Mouse (Mus musculus): Measurements from ENCODE around the gene Noa1. TPM values are rescaled to one million over a fixed set of nuclear protein-coding genes. Genes with fewer than 3 reads are reported as not detected.
A peak's percentile ranks its signal among the peaks of the same experiment; 100 is the strongest.

Noa1 gene
- polyA plus RNA-seq, 1 experiment = 10.1 TPM

- peaks cover 7% of the 10 kb centered on the region for H3K4me1 ChIP-seq (ENCODE audit: control insufficient read depth, insufficient read depth, low read length)
- no peak for TF ChIP-seq CTCF (IDR thresholded peaks at IDR 0.05; ENCODE audit: low read depth, low read length)
- TF ChIP-seq POLR2A (IDR thresholded peaks at IDR 0.05; ENCODE audit: borderline replicate concordance, low read depth, low read length) = no peak
- no peak overlapping the region for H3K4me3 ChIP-seq (ENCODE audit: insufficient read depth, low read length)
- no peak overlapping the region for H3K27ac ChIP-seq (ENCODE audit: insufficient read depth, low read depth, low read length)
Observed at GRCm38 (mm10) chr5:77260141-77260540, 49.7 kb downstream of the Noa1 start.

- H3K4me3 ChIP-seq (ENCODE audit: insufficient read depth, low read length) = no peak overlapping the region
- peaks cover 3% of the 10 kb centered on the region for H3K4me1 ChIP-seq (ENCODE audit: control insufficient read depth, insufficient read depth, low read length)
- no peak for TF ChIP-seq CTCF (IDR thresholded peaks at IDR 0.05; ENCODE audit: low read depth, low read length)
- no peak for TF ChIP-seq POLR2A (IDR thresholded peaks at IDR 0.05; ENCODE audit: borderline replicate concordance, low read depth, low read length)
- H3K27ac ChIP-seq (ENCODE audit: insufficient read depth, low read depth, low read length) = no peak overlapping the region
Observed at GRCm38 (mm10) chr5:77259315-77259714, 50.6 kb downstream of the Noa1 start.

GRCm38 (mm10) chr5:77257603-77258002 lies 52.3 kb downstream of the Noa1 start:
- Histone ChIP-seq H3K4me3 (ENCODE audit: insufficient read depth, low read length) (no peak overlapping the region), H3K27ac (ENCODE audit: insufficient read depth, low read depth, low read length) (no peak overlapping the region), H3K4me1 (ENCODE audit: control insufficient read depth, insufficient read depth, low read length) (peaks cover 6% of the 10 kb centered on the region)
- TF ChIP-seq CTCF (IDR thresholded peaks at IDR 0.05; ENCODE audit: low read depth, low read length) = no peak
- TF ChIP-seq POLR2A (IDR thresholded peaks at IDR 0.05; ENCODE audit: borderline replicate concordance, low read depth, low read length) = no peak

- TF ChIP-seq CTCF (IDR thresholded peaks at IDR 0.05; ENCODE audit: low read depth, low read length) (no peak), POLR2A (IDR thresholded peaks at IDR 0.05; ENCODE audit: borderline replicate concordance, low read depth, low read length) (no peak)
- H3K4me3 ChIP-seq (ENCODE audit: insufficient read depth, low read length) = no peak overlapping the region
- H3K27ac ChIP-seq (ENCODE audit: insufficient read depth, low read depth, low read length) = no peak overlapping the region
- peaks cover 20% of the 10 kb centered on the region for H3K4me1 ChIP-seq (ENCODE audit: control insufficient read depth, insufficient read depth, low read length)
Observed at GRCm38 (mm10) chr5:77254402-77254801, 55.5 kb downstream of the Noa1 start.

GRCm38 (mm10) chr5:77253154-77253553 lies 56.7 kb downstream of the Noa1 start:
- Histone ChIP-seq H3K27ac (ENCODE audit: insufficient read depth, low read depth, low read length) (no peak overlapping the region), H3K4me3 (ENCODE audit: insufficient read depth, low read length) (no peak overlapping the region), H3K4me1 (ENCODE audit: control insufficient read depth, insufficient read depth, low read length) (peaks cover 23% of the 10 kb centered on the region)
- TF ChIP-seq POLR2A (IDR thresholded peaks at IDR 0.05; ENCODE audit: borderline replicate concordance, low read depth, low read length) = no peak

GRCm38 (mm10) chr5:77252115-77252827 lies 57.6 kb downstream of the Noa1 start:
- Histone ChIP-seq H3K4me1 (ENCODE audit: control insufficient read depth, insufficient read depth, low read length) (peaks cover 23% of the 10 kb centered on the region), H3K27ac (ENCODE audit: insufficient read depth, low read depth, low read length) (peak overlapping the region; percentile 38), H3K4me3 (ENCODE audit: insufficient read depth, low read length) (no peak overlapping the region)
- TF ChIP-seq CTCF (IDR thresholded peaks at IDR 0.05; ENCODE audit: low read depth, low read length) (0 out of 2 replicates have a peak, but pooled peaks have one; percentile 8), POLR2A (IDR thresholded peaks at IDR 0.05; ENCODE audit: borderline replicate concordance, low read depth, low read length) (no peak)

- H3K27ac ChIP-seq (ENCODE audit: insufficient read depth, low read depth, low read length) = peak overlapping the region; percentile 27; the same call in 1 of the 2 replicates
- no peak overlapping the region for H3K4me3 ChIP-seq (ENCODE audit: insufficient read depth, low read length)
- no peak for TF ChIP-seq CTCF (IDR thresholded peaks at IDR 0.05; ENCODE audit: low read depth, low read length)
- TF ChIP-seq POLR2A (IDR thresholded peaks at IDR 0.05; ENCODE audit: borderline replicate concordance, low read depth, low read length) = no peak
- H3K4me1 ChIP-seq (ENCODE audit: control insufficient read depth, insufficient read depth, low read length) = peaks cover 23% of the 10 kb centered on the region
Observed at GRCm38 (mm10) chr5:77251656-77252055, 58.2 kb downstream of the Noa1 start.

GRCm38 (mm10) chr5:77250083-77250482 lies 59.8 kb downstream of the Noa1 start:
- Histone ChIP-seq H3K27ac (ENCODE audit: insufficient read depth, low read depth, low read length) (no peak overlapping the region), H3K4me1 (ENCODE audit: control insufficient read depth, insufficient read depth, low read length) (peaks cover 32% of the 10 kb centered on the region), H3K4me3 (ENCODE audit: insufficient read depth, low read length) (no peak overlapping the region)
- TF ChIP-seq CTCF (IDR thresholded peaks at IDR 0.05; ENCODE audit: low read depth, low read length) (no peak), POLR2A (IDR thresholded peaks at IDR 0.05; ENCODE audit: borderline replicate concordance, low read depth, low read length) (no peak)

GRCm38 (mm10) chr5:77245787-77246671 lies 63.9 kb downstream of the Noa1 start:
- Histone ChIP-seq H3K4me1 (ENCODE audit: control insufficient read depth, insufficient read depth, low read length) (peaks cover 23% of the 10 kb centered on the region), H3K4me3 (ENCODE audit: insufficient read depth, low read length) (peak overlapping the region; percentile 21), H3K27ac (ENCODE audit: insufficient read depth, low read depth, low read length) (no peak overlapping the region)
- no peak for TF ChIP-seq POLR2A (IDR thresholded peaks at IDR 0.05; ENCODE audit: borderline replicate concordance, low read depth, low read length)
- TF ChIP-seq CTCF (IDR thresholded peaks at IDR 0.05; ENCODE audit: low read depth, low read length) = no peak

- Histone ChIP-seq H3K4me1 (ENCODE audit: control insufficient read depth, insufficient read depth, low read length) (peaks cover 23% of the 10 kb centered on the region), H3K4me3 (ENCODE audit: insufficient read depth, low read length) (peak overlapping the region; percentile 21), H3K27ac (ENCODE audit: insufficient read depth, low read depth, low read length) (no peak overlapping the region)
- TF ChIP-seq CTCF (IDR thresholded peaks at IDR 0.05; ENCODE audit: low read depth, low read length) (no peak), POLR2A (IDR thresholded peaks at IDR 0.05; ENCODE audit: borderline replicate concordance, low read depth, low read length) (no peak)
Observed at GRCm38 (mm10) chr5:77245463-77245786, 64.5 kb downstream of the Noa1 start.

Measured in bone marrow macrophage, adult 2 months (primary cell).